Mouse (Mus musculus) megakaryocyte, adult 5-6 weeks (primary cell): ENCODE measurements around the gene Itprid2. TPM values are rescaled to one million over a fixed set of nuclear protein-coding genes. Genes with fewer than 3 reads are reported as not detected.

Experiments
- ATAC-seq: 2 replicates; pipeline ENCODE4 v1.8.0; 2016; ENCODE audit warnings: mild to moderate bottlenecking, inconsistent platforms; ENCODE audit not compliant: poor library complexity, severe bottlenecking
- total RNA-seq, 2 experiments: library from RNA; stranded (forward) in 1 of 2; stranded (reverse) in 1 of 2; fragments of 153-499, 151-499 nt in 1 of 2; fragments of 221-1000, 200-1000 nt in 1 of 2; gene quantifications; 2 replicates each; pipeline versions ENCODE4 v1.2.3 to v1.2.4; 2015 to 2017

The Itprid2 gene
- total RNA-seq, 2 experiments from 2014 or later: 16.7 to 38.7 TPM

DNA sequence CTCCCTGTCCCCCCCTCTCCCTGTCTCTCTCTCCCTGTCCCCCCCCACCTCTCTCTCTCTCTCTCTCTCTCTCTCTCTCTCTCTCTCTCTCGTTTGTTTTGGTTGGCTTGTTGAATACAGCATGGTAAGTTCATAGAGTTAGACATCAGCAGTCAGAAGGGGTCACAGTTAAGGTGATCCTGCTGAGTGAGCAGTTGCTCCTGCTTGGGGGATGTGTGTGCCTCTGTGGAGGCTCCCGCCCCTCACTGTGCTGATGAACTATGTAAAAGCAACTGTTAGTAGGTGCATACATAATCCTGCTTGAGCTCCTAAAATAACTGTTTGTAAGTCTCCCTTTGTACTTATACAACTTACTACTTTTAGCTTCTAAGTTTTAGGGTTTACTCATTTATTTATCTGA is 12.6 kb downstream of the Itprid2 start:
- no peak for ATAC-seq

GRCm38 (mm10) chr2:79651185-79651584 is 16.0 kb downstream of the Itprid2 start:
- no peak for ATAC-seq

GRCm38 (mm10) chr2:79651701-79652100 is 16.5 kb downstream of the Itprid2 start:
- ATAC-seq: no peak

- ATAC-seq: no peak
These were observed 17.4 kb downstream of the Itprid2 start for GRCm38 (mm10) chr2:79652502-79652901.

GRCm38 (mm10) chr2:79653093-79653808 is 18.1 kb downstream of the Itprid2 start:
- ATAC-seq: peak; percentile 92

GRCm38 (mm10) chr2:79653809-79654164 is 18.6 kb downstream of the Itprid2 start:
- peak; percentile 53 for ATAC-seq

DNA sequence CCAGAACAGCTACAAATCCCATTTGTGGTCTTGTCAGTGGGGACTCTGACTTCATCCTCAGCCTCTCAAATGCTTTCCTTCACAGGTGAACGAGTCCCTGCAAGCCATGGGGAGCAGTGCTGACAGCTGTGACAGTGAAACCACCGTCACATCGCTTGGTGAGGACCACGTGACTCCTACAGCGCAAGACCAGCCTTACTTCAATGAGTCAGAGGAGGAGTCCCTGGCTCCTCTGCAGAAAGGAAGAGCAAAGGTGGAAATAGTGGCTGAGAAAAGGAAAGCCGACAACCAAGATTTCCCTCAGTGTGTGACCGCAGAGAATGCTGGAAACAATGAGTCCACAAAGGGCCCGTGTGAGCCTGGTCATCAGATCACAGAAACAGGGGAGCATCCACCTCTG is 21.9 kb downstream of the Itprid2 start:
- no peak for ATAC-seq

GRCm38 (mm10) chr2:79660417-79661185 is 25.4 kb downstream of the Itprid2 start:
- ATAC-seq: no peak

- no peak for ATAC-seq
These were observed 26.4 kb downstream of the Itprid2 start for GRCm38 (mm10) chr2:79661486-79662104.

DNA sequence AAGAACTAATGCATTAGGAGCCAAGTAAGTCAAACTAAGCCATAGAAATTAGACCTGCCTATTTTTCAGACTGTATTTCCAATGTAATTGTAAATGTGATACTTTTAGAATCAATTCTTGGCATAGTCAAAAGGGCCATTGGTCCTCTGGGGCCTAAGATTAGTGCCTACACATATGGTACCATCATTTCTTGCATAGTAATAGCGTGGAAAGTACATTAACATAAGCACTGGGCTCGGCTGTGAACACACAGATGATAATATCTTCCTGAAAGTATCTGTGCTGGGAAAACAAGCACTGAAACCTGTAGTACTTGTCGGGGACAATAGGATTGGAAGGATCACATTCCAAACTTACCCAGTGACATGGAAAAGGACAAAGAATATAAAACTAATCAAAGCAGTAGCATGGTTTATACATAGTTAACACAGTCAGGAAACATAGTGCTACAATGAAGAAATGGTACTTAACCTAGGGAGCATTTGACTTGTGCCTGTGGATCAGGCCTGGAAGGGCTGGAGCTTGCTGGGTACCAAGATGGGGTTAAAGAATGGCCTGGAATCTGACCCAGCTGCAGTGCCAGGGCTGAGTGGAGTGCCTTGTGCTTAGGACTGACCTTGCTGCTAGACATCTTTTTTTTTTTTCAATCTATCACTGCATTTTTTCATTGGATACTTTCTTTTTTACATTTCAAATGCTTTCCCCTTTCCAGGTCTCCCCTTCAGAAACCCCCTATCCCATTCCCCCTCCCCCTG is 29.6 kb downstream of the Itprid2 start:
- no peak for ATAC-seq

DNA sequence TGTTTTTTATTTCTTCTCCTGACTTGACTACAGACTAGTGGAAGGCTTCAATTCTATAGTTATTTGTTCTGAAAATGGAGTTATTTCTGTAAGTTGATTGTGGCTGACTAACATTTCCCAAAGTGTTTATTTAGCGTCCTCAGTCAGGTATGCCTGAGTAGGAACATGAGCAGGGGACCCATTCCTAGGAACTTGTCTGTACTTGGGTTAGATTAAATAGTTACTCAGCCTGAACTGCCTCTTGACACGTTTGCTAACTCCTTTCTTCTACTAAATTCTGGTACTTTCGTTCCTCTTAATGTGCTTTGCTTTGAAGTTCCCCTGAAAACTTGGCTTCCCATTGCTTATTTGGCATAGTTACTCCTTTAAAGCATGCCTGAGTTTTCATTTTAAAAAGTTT is 30.3 kb downstream of the Itprid2 start:
- ATAC-seq: no peak

- no peak for ATAC-seq
These were observed 40.1 kb downstream of the Itprid2 start for GRCm38 (mm10) chr2:79675266-79675665.

DNA sequence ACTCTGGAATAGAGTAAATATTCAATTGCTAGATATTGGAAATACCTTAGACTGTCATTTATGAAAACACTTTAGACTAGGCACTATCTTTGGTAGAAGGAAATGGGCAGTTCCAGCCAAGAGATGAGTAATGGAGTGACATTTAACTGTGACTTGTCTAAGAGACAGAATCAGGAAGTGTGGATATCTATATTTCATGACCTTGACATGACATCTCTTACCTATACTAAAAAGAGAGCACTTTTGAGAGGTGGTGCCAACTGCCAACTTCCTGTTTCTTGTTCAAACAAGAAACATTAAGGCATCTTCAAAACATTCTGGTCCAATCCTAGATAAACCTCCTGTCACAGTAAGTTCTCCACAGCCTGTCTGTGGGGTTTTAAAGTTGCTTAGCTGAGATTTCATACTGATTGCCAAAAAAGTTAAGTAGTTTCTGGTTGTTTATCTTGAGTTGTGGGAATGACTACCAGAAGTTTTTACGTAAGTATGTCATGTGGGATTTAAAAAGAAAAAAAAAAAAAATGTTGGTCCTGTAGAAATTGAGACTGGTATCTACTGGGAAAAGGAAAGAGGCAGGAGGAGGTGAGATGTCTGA is 42.6 kb downstream of the Itprid2 start:
- peak; percentile 51 for ATAC-seq

- no peak for ATAC-seq
These were observed 46.5 kb downstream of the Itprid2 start for GRCm38 (mm10) chr2:79681672-79682071.

DNA sequence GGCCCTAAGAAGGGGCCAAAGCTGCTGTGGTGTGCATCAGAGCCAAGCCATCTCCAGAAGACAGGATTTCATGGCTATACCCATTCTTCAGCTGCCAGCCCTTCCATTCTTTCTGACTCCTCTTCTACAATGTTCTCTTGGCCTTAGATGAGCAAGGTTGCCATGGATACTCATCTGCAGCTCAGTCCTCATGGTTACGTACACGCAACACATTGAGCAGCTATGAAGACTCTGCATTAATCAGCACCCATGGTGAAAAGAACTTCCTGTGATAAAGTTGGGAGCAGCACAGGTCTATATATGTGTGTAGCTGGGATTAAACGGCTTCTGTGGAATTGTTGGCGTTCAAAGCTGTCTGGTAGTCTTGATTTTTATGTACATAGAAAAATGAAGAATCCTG is 48.1 kb downstream of the Itprid2 start:
- ATAC-seq: no peak

GRCm38 (mm10) chr2:79690838-79691237 is 55.7 kb downstream of the Itprid2 start:
- no peak for ATAC-seq

DNA sequence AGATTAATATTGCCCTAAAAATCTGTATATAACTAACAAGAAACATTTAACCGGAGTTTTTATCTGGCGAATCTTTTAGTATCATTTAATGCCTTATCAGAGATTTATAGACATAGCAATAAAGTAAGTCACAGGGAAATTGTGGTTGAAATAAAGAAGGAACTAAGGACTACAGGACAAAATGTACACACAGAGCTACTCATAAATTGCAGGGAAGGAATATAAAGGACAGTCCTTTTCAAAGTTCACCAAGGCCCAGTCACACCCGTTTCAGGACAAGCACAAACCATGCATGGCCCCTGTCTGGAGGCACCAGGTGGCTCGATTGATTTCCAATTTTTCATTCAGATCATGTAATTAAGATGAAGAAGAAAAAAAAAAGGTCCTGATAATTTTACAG is 60.0 kb downstream of the Itprid2 start:
- no peak for ATAC-seq

DNA sequence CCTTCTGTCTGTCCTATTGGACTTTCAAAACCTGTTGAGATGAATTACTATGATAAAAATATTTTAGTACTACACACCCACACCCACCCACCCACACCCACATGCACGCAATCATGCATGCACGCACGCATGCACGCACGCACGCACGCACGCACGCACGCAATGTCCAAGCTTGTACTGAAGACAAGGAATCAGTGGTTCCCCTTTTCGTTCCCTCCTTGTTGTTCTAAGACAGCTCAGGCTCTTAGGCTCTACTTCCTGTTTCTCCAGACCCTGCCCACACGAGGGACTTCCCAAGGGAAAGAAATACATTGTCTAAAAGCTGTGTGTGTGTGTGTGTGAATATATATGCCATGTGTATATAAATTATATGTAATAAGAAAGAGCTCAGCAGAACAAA is 60.8 kb downstream of the Itprid2 start:
- peak; percentile 84 for ATAC-seq

GRCm38 (mm10) chr2:79696478-79697230 is 61.5 kb downstream of the Itprid2 start:
- peak; percentile 85 for ATAC-seq

DNA sequence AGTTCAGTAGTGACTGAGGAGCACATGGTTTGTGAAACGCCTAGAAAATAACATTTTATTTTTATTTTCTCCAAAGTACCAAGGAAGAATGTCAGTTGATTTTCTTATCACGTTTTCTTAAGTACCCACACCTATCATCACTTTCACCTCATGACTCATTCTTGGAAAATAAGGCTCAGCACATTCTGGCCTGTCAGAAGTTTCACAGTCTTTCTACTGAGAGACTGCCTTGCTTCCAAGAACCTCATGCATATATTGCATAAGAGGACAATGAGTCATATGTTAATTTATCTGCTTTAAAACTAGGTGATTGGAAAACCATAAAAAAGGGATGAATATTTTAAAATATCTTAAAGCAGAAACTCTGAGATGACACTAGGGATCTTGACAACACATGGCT is 63.0 kb downstream of the Itprid2 start:
- ATAC-seq: peak; percentile 42
